Mouse (Mus musculus): Measurements from ENCODE around the gene Htr2b. TPM values are rescaled to one million over a fixed set of nuclear protein-coding genes. Genes with fewer than 3 reads are reported as not detected.
A peak's percentile ranks its signal among the peaks of the same experiment; 100 is the strongest.

The Htr2b gene
- total RNA-seq, 2 experiments from 2014 or later: 0.23 TPM; not detected in 1

- intact Hi-C loops (cut with DNase I): no loop called here
- no peak for DNase-seq (ENCODE audit: low spot score in 2 of 2)
These were observed 2.4 kb upstream of the Htr2b start for GRCm38 (mm10) chr1:86114141-86114540.

GRCm38 (mm10) chr1:86105054-86105453, 6.7 kb downstream of the Htr2b start:
- DNase-seq (ENCODE audit: low spot score in 2 of 2): no peak
- intact Hi-C loops (cut with DNase I): no loop called here

- intact Hi-C loops (cut with DNase I): no loop called here
These were observed 17.4 kb downstream of the Htr2b start for GRCm38 (mm10) chr1:86094413-86094812.

GRCm38 (mm10) chr1:86076565-86076964, 35.2 kb downstream of the Htr2b start:
- intact Hi-C loops (cut with DNase I): no loop called here
- peak in 1 of 2 experiments; percentile 50 for DNase-seq (ENCODE audit: low spot score in 2 of 2)

More at GRCm38 (mm10) chr1:86094413-86094812, 17.4 kb downstream of the Htr2b start:
- DNase-seq (ENCODE audit: low spot score in 2 of 2): no peak

GRCm38 (mm10) chr1:86064271-86064991, 47.3 kb downstream of the Htr2b start, which contains the start of gene Psmd1:
TSS of gene Psmd1 (plus strand) at chr1:86064387.
- intact Hi-C loops (cut with DNase I): loop anchor here (5.0 to 10.0 kb wide), 2 partner anchors 212 to 290 kb away; partner anchors contain the start of gene Ncl
- peak; percentile 89 to 93 for DNase-seq (ENCODE audit: low spot score in 2 of 2)

- intact Hi-C loops (cut with DNase I): loop anchor here (5.0 to 10.0 kb wide), 2 partner anchors 210 to 292 kb away; partner anchors contain the start of gene Ncl
- no peak for DNase-seq (ENCODE audit: low spot score in 2 of 2)
These were observed 49.2 kb downstream of the Htr2b start for GRCm38 (mm10) chr1:86062523-86062922.

- intact Hi-C loops (cut with DNase I): loop anchor here (5.0 kb wide), 1 partner anchor 127 kb away; no protein-coding TSS in a partner anchor
- peak; percentile 92 to 96 for DNase-seq (ENCODE audit: low spot score in 2 of 2)
These were observed 52.7 kb downstream of the Htr2b start for GRCm38 (mm10) chr1:86058856-86059769.

- intact Hi-C loops (cut with DNase I): loop anchor here (5.0 kb wide), 1 partner anchor 124 kb away; no protein-coding TSS in a partner anchor
- no peak for DNase-seq (ENCODE audit: low spot score in 2 of 2)
These were observed 55.5 kb downstream of the Htr2b start for GRCm38 (mm10) chr1:86056284-86056683.

GRCm38 (mm10) chr1:86054943-86055342, 56.8 kb downstream of the Htr2b start:
- DNase-seq (ENCODE audit: low spot score in 2 of 2): no peak
- intact Hi-C loops (cut with DNase I): loop anchor here (5.0 kb wide), 1 partner anchor 123 kb away; no protein-coding TSS in a partner anchor

GRCm38 (mm10) chr1:86053198-86053921, 58.4 kb downstream of the Htr2b start:
- intact Hi-C loops (cut with DNase I): no loop called here
- peak; percentile 58 to 66 for DNase-seq (ENCODE audit: low spot score in 2 of 2)

Other genes with a start within 250 kb of the Htr2b start
- 100 to 1,000 TPM; 732 to 765 TPM for gene Itm2c, start 217.7 kb downstream of the Htr2b start, total RNA-seq (2021)
- 1 to 10 TPM; 5.5 to 7.0 TPM for gene 4933407L21Rik, start 183.5 kb downstream of the Htr2b start, total RNA-seq (2021)
- under 1 TPM in 1 of 2 experiments, not detected in 1; 0.09 TPM for gene Gpr55, start 151.0 kb downstream of the Htr2b start, total RNA-seq (2021)
- under 1 TPM; 0.41 to 0.57 TPM for gene Spata3, start 95.2 kb downstream of the Htr2b start, total RNA-seq (2021)
- gene 2810459M11Rik, start 66.1 kb downstream of the Htr2b start, total RNA-seq (2021): 1 to 10 TPM; 7.2 to 8.0 TPM
- 100 to 1,000 TPM; 103 to 108 TPM for gene Psmd1, start 47.6 kb downstream of the Htr2b start, total RNA-seq (2021)
- 1 to 10 TPM; 2.8 to 5.4 TPM for gene Gm21972, start 21.7 kb upstream of the Htr2b start, total RNA-seq (2021)
- 10 to 100 TPM; 39.1 to 45.9 TPM for gene Armc9, start 42.8 kb upstream of the Htr2b start, total RNA-seq (2021)
- gene B3gnt7, start 190.9 kb upstream of the Htr2b start, total RNA-seq (2021): 1 to 10 TPM; 1.2 to 1.4 TPM
- gene Ncl, start 247.4 kb upstream of the Htr2b start, total RNA-seq (2021): 100 to 1,000 TPM; 135 to 136 TPM